7 mouse cellular contexts compared by ENCODE assay signal in the genomic region with DNA sequence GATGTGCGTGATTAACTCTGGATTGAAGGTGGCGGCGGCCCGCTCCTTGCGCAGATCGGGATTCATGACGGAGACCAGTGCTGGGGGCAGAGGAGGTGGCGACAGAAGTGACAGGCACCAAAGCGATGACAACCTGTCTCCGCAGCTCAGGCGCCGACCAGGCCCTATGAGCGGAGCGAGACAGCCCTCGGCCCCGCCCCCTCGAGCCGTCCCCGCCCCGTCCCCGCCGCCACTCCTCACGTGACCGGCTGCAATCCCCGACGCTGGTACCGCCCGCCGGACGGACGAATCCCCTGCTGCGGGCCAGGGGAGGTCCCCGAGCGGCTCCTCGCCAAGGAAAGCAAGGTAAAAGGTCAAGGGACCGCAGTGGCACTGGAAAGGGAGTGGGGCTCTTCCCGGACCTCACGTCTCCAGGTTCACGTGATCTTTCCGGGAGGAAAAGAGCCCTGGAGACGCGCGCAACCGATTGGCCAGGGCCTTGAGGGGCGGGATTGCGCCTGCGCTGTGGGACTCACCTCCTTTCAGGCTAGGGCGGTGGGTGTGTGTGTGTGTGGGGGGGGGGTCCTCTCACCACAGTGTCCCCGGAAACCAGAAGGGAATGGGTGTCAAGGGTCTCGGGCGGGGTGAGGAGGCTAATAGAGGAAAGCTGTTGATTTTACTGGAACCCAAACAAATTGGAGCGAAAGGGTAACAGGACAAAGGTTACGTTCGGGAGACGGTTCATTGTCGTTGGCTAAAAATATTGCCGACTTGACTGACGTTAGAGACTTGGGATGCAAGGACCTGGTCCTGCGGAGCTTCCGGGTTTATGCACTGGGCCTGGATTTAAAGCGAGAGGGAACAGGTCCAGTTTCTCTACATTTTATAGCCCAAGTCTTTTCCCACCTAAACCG. TPM values are rescaled to one million over a fixed set of nuclear protein-coding genes. Genes with fewer than 3 reads are reported as not detected.
DNase-seq lines count a peak whose midpoint lies in the region; ATAC-seq lines count a peak whose summit lies in the region.

A gene (plus strand): TSS at position 217 of the 893 bp plus-strand sequence.
A gene (minus strand): TSS at position 407 of the 893 bp plus-strand sequence.

- H3K4me1 ChIP-seq in intestine, embryonic 15.5 days (replicated peaks): peaks cover 12% of the 10 kb centered on the region
- H3K4me1 ChIP-seq in midbrain, embryonic 10.5 days: peaks cover 17% of the 10 kb centered on the region

- H3K9me3 ChIP-seq in intestine, embryonic 15.5 days: no peaks in the 10 kb centered on the region
- no peaks in the 10 kb centered on the region for H3K9me3 ChIP-seq in midbrain, embryonic 10.5 days (replicated peaks)

- H3K27ac ChIP-seq in intestine, embryonic 15.5 days: peak within 1 kb of the TSS; percentile 91
- H3K27ac ChIP-seq in midbrain, embryonic 10.5 days (replicated peaks): peak within 1 kb of the TSS; percentile 99

- peak within 1 kb of the TSS; percentile 72 for H3K9ac ChIP-seq in intestine, embryonic 15.5 days

- peak within 1 kb of the TSS; percentile 58 for H3K4me2 ChIP-seq in intestine, embryonic 15.5 days (replicated peaks)

- peak; percentile 99 for DNase-seq in adrenal gland, adult 2 months
- DNase-seq in embryo, embryonic 11.5 days (ENCODE audit: low read depth, low spot score): peak; percentile 96
- peak; percentile 97 for DNase-seq in gastrocnemius, postnatal 36 days
- peak; percentile 96 to 97 for DNase-seq in left cerebral cortex, postnatal 25 days (ENCODE audit: low spot score in 2 of 2)
- peak; percentile 98 for DNase-seq in midbrain, embryonic 10.5 days (ENCODE audit: low spot score)
- peak; percentile 97 for DNase-seq in right cerebral cortex, postnatal 4 days

- H3K4me3 ChIP-seq in intestine, embryonic 15.5 days (replicated peaks): peak within 1 kb of the TSS; percentile 55
- H3K4me3 ChIP-seq in midbrain, embryonic 10.5 days: peak within 1 kb of the TSS; percentile 88

- no peaks in the 10 kb centered on the region for H3K27me3 ChIP-seq in intestine, embryonic 15.5 days (replicated peaks)
- H3K27me3 ChIP-seq in midbrain, embryonic 10.5 days (ENCODE audit: low read depth, poor library complexity, severe bottlenecking): no peaks in the 10 kb centered on the region

- under 1% methylated on average over 62 of the region's 62 CpGs for WGBS in intestine, embryonic 15.5 days
- WGBS in midbrain, embryonic 10.5 days: under 1% methylated on average over 62 of the region's 62 CpGs

- intact Hi-C loops in gastrocnemius, postnatal 36 days (cut with DNase I): no loop called here
- intact Hi-C loops in left cerebral cortex, postnatal 25 days (cut with DNase I): loop anchor here (1.0 to 2.0 kb wide), 2 partner anchors 31 to 60 kb away; a partner anchor contains a TSS

- no peaks in the 10 kb centered on the region for H3K36me3 ChIP-seq in intestine, embryonic 15.5 days
- H3K36me3 ChIP-seq in midbrain, embryonic 10.5 days: peaks cover 10% of the 10 kb centered on the region

- ATAC-seq in intestine, embryonic 15.5 days: peak; percentile 97

RNA-seq across cellular contexts. Expression of the first gene that starts in this region (rescaled TPM):
- total RNA-seq in adrenal gland, adult 2 months (2021): 10 to 100 TPM; 24.7 to 27.3 TPM
- 15.0 and 16.2 TPM in 2 replicates for polyA plus RNA-seq in adrenal gland, adult 2 months (2012; rRNA removed)
- total RNA-seq in gastrocnemius, postnatal 36 days (2021): 10 to 100 TPM; 19.2 to 21.9 TPM
- 98.0 and 100 TPM in 2 replicates for polyA plus RNA-seq in intestine, embryonic 15.5 days (2015; fragmentation: Nextera tagmentation; extraction: Ambion mirVana)
- 10 to 100 TPM; 40.6 to 42.4 TPM for total RNA-seq in left cerebral cortex, postnatal 25 days (2021)
- 57.2 and 60.8 TPM in 2 replicates for polyA plus RNA-seq in midbrain, embryonic 10.5 days (2016; fragmentation: Nextera tagmentation; extraction: Ambion mirVana)

RNA-seq across cellular contexts. Expression of the second gene that starts in this region (rescaled TPM):
- total RNA-seq in adrenal gland, adult 2 months (2021): 100 to 1,000 TPM; 225 TPM
- 64.1 and 67.5 TPM in 2 replicates for polyA plus RNA-seq in adrenal gland, adult 2 months (2012; rRNA removed)
- total RNA-seq in gastrocnemius, postnatal 36 days (2021): 10 to 100 TPM; 62.6 to 80.1 TPM
- 56.9 and 59.4 TPM in 2 replicates for polyA plus RNA-seq in intestine, embryonic 15.5 days (2015; fragmentation: Nextera tagmentation; extraction: Ambion mirVana)
- 100 to 1,000 TPM; 110 to 111 TPM for total RNA-seq in left cerebral cortex, postnatal 25 days (2021)
- polyA plus RNA-seq in midbrain, embryonic 10.5 days (2016; fragmentation: Nextera tagmentation; extraction: Ambion mirVana): 21.2 and 26.3 TPM in 2 replicates

Comparison
In these comparisons a context has a peak if more than half of its experiments do, and no peak if none do; other contexts are left out.
1. Peak in every context shown above with its lines: DNase-seq, ATAC-seq, H3K4me3 ChIP-seq and H3K27ac ChIP-seq.